Mouse (Mus musculus): ENCODE results near the gene Snx11. TPM values are rescaled to one million over a fixed set of nuclear protein-coding genes. Genes with fewer than 3 reads are reported as not detected.
"Not testable (repeated sequence)": the region's sequence is repeated elsewhere in the genome, so short reads cannot be mapped to it uniquely, and the experiment has no call there.

The Snx11 gene
- polyA plus RNA-seq, 1 experiment from 2014 or later, result 10.3 TPM

- peak overlapping the region; percentile 98 for H3K9ac ChIP-seq (ENCODE audit: low read length)
- peaks cover 6% of the 10 kb centered on the region for H3K4me1 ChIP-seq (ENCODE audit: control insufficient read depth, insufficient read depth, low read length)
- WGBS, result 9% methylated on average over 5 of the region's 5 CpGs
- ATAC-seq (ENCODE audit: insufficient number of reproducible peaks, low FRiP score, low TSS enrichment, low read depth), result no peak
- H3K36me3 ChIP-seq (ENCODE audit: control insufficient read depth, insufficient read depth, low read length), result no peaks in the 10 kb centered on the region
- H3K4me2 ChIP-seq (ENCODE audit: low read depth, severe bottlenecking), result peak overlapping the region; percentile 94
- no peaks in the 10 kb centered on the region for H3K27me3 ChIP-seq (ENCODE audit: control insufficient read depth, insufficient read depth, low read length)
- no peaks in the 10 kb centered on the region for H3K9me3 ChIP-seq (ENCODE audit: control insufficient read depth, low read length)
- no peak for DNase-seq (ENCODE audit: low spot score)
- H3K4me3 ChIP-seq (ENCODE audit: low read depth, low read length), result peak overlapping the region; percentile 91
- no peak overlapping the region for H3K27ac ChIP-seq (replicated peaks; ENCODE audit: low read depth, low read length)
Measured at GRCm38 (mm10) chr11:96789990-96790389, 12.6 kb upstream of the Snx11 start.

GRCm38 (mm10) chr11:96788871-96789795 lies 11.8 kb upstream of the Snx11 start, which contains the start of gene Cbx1:
Gene Cbx1, plus strand, starts transcription at chr11:96789127.
- Histone ChIP-seq H3K4me1 (ENCODE audit: control insufficient read depth, insufficient read depth, low read length) (peaks cover 6% of the 10 kb centered on the region), H3K9me3 (ENCODE audit: control insufficient read depth, low read length) (no peaks in the 10 kb centered on the region), H3K27ac (replicated peaks; ENCODE audit: low read depth, low read length) (peak within 1 kb of the TSS; percentile 96), H3K4me3 (ENCODE audit: low read depth, low read length) (peak within 1 kb of the TSS; percentile 91), H3K9ac (ENCODE audit: low read length) (peak within 1 kb of the TSS; percentile 98), H3K4me2 (ENCODE audit: low read depth, severe bottlenecking) (peak within 1 kb of the TSS; percentile 94), H3K36me3 (ENCODE audit: control insufficient read depth, insufficient read depth, low read length) (no peaks in the 10 kb centered on the region), H3K27me3 (ENCODE audit: control insufficient read depth, insufficient read depth, low read length) (no peaks in the 10 kb centered on the region)
- 1% methylated on average over 93 of the region's 93 CpGs for WGBS
- ATAC-seq (ENCODE audit: insufficient number of reproducible peaks, low FRiP score, low TSS enrichment, low read depth) (peak; percentile 95), DNase-seq (ENCODE audit: low spot score) (peak; percentile 94)

- peaks cover 6% of the 10 kb centered on the region for H3K4me1 ChIP-seq (ENCODE audit: control insufficient read depth, insufficient read depth, low read length)
- no peak overlapping the region for H3K4me3 ChIP-seq (ENCODE audit: low read depth, low read length)
- H3K9ac ChIP-seq (ENCODE audit: low read length), result no peak overlapping the region
- no peaks in the 10 kb centered on the region for H3K27me3 ChIP-seq (ENCODE audit: control insufficient read depth, insufficient read depth, low read length)
- no peak for ATAC-seq (ENCODE audit: insufficient number of reproducible peaks, low FRiP score, low TSS enrichment, low read depth)
- H3K36me3 ChIP-seq (ENCODE audit: control insufficient read depth, insufficient read depth, low read length), result no peaks in the 10 kb centered on the region
- WGBS, result 31% methylated on average over 9 of the region's 9 CpGs
- no peaks in the 10 kb centered on the region for H3K9me3 ChIP-seq (ENCODE audit: control insufficient read depth, low read length)
- no peak for DNase-seq (ENCODE audit: low spot score)
- no peak overlapping the region for H3K4me2 ChIP-seq (ENCODE audit: low read depth, severe bottlenecking)
- no peak overlapping the region for H3K27ac ChIP-seq (replicated peaks; ENCODE audit: low read depth, low read length)
Measured at GRCm38 (mm10) chr11:96786731-96787450, 9.5 kb upstream of the Snx11 start.

- not testable (repeated sequence) for H3K36me3 ChIP-seq (ENCODE audit: control insufficient read depth, insufficient read depth, low read length); H3K27me3 ChIP-seq (ENCODE audit: control insufficient read depth, insufficient read depth, low read length); H3K9me3 ChIP-seq (ENCODE audit: control insufficient read depth, low read length); H3K4me2 ChIP-seq (ENCODE audit: low read depth, severe bottlenecking); ATAC-seq (ENCODE audit: insufficient number of reproducible peaks, low FRiP score, low TSS enrichment, low read depth); H3K4me3 ChIP-seq (ENCODE audit: low read depth, low read length); H3K9ac ChIP-seq (ENCODE audit: low read length); H3K4me1 ChIP-seq (ENCODE audit: control insufficient read depth, insufficient read depth, low read length); H3K27ac ChIP-seq (replicated peaks; ENCODE audit: low read depth, low read length)
- 16% methylated on average over 7 of the region's 7 CpGs for WGBS
- DNase-seq (ENCODE audit: low spot score), result peak; percentile 89
Measured at GRCm38 (mm10) chr11:96784847-96785246, 7.5 kb upstream of the Snx11 start.

- no peak for DNase-seq (ENCODE audit: low spot score)
- 87% methylated on average over 2 of the region's 2 CpGs for WGBS
Measured at GRCm38 (mm10) chr11:96781425-96781824, 4.1 kb upstream of the Snx11 start.

GRCm38 (mm10) chr11:96780306-96780705 lies 2.9 kb upstream of the Snx11 start:
- ATAC-seq (ENCODE audit: insufficient number of reproducible peaks, low FRiP score, low TSS enrichment, low read depth), result no peak
- no peaks in the 10 kb centered on the region for H3K27me3 ChIP-seq (ENCODE audit: control insufficient read depth, insufficient read depth, low read length)
- H3K9me3 ChIP-seq (ENCODE audit: control insufficient read depth, low read length), result no peaks in the 10 kb centered on the region
- H3K4me1 ChIP-seq (ENCODE audit: control insufficient read depth, insufficient read depth, low read length), result peaks cover 5% of the 10 kb centered on the region; the same call in 1 of the 2 replicates
- no peak overlapping the region for H3K27ac ChIP-seq (replicated peaks; ENCODE audit: low read depth, low read length)
- no peak overlapping the region for H3K4me3 ChIP-seq (ENCODE audit: low read depth, low read length)
- no peak overlapping the region for H3K9ac ChIP-seq (ENCODE audit: low read length)
- 73% methylated on average over 5 of the region's 5 CpGs for WGBS
- H3K4me2 ChIP-seq (ENCODE audit: low read depth, severe bottlenecking), result no peak overlapping the region
- H3K36me3 ChIP-seq (ENCODE audit: control insufficient read depth, insufficient read depth, low read length), result no peaks in the 10 kb centered on the region
- DNase-seq (ENCODE audit: low spot score), result no peak

More at GRCm38 (mm10) chr11:96781425-96781824, 4.1 kb upstream of the Snx11 start:
- Histone ChIP-seq H3K9ac (ENCODE audit: low read length) (no peak overlapping the region), H3K27me3 (ENCODE audit: control insufficient read depth, insufficient read depth, low read length) (no peaks in the 10 kb centered on the region), H3K4me3 (ENCODE audit: low read depth, low read length) (no peak overlapping the region), H3K9me3 (ENCODE audit: control insufficient read depth, low read length) (no peaks in the 10 kb centered on the region), H3K4me1 (ENCODE audit: control insufficient read depth, insufficient read depth, low read length) (peaks cover 3% of the 10 kb centered on the region), H3K4me2 (ENCODE audit: low read depth, severe bottlenecking) (no peak overlapping the region), H3K36me3 (ENCODE audit: control insufficient read depth, insufficient read depth, low read length) (no peaks in the 10 kb centered on the region), H3K27ac (replicated peaks; ENCODE audit: low read depth, low read length) (no peak overlapping the region)
- ATAC-seq (ENCODE audit: insufficient number of reproducible peaks, low FRiP score, low TSS enrichment, low read depth), result no peak

- peak overlapping the region; percentile 65 for H3K4me3 ChIP-seq (ENCODE audit: low read depth, low read length)
- WGBS, result 67% methylated on average over 10 of the region's 10 CpGs
- not testable (repeated sequence) for H3K27me3 ChIP-seq (ENCODE audit: control insufficient read depth, insufficient read depth, low read length); ATAC-seq (ENCODE audit: insufficient number of reproducible peaks, low FRiP score, low TSS enrichment, low read depth); H3K36me3 ChIP-seq (ENCODE audit: control insufficient read depth, insufficient read depth, low read length); H3K27ac ChIP-seq (replicated peaks; ENCODE audit: low read depth, low read length); H3K4me1 ChIP-seq (ENCODE audit: control insufficient read depth, insufficient read depth, low read length); DNase-seq (ENCODE audit: low spot score); H3K9ac ChIP-seq (ENCODE audit: low read length); H3K9me3 ChIP-seq (ENCODE audit: control insufficient read depth, low read length)
- H3K4me2 ChIP-seq (ENCODE audit: low read depth, severe bottlenecking), result peak overlapping the region; percentile 74; the same call in 1 of the 2 replicates
Measured at GRCm38 (mm10) chr11:96778061-96778627, 785 bp upstream of the Snx11 start.

- Histone ChIP-seq H3K4me3 (ENCODE audit: low read depth, low read length) (no peak overlapping the region), H3K27me3 (ENCODE audit: control insufficient read depth, insufficient read depth, low read length) (no peaks in the 10 kb centered on the region), H3K4me1 (ENCODE audit: control insufficient read depth, insufficient read depth, low read length) (peaks cover 5% of the 10 kb centered on the region; the same call in 1 of the 2 replicates), H3K4me2 (ENCODE audit: low read depth, severe bottlenecking) (peak overlapping the region; percentile 74), H3K9ac (ENCODE audit: low read length) (no peak overlapping the region), H3K36me3 (ENCODE audit: control insufficient read depth, insufficient read depth, low read length) (peaks cover 5% of the 10 kb centered on the region; the same call in 1 of the 2 replicates), H3K9me3 (ENCODE audit: control insufficient read depth, low read length) (no peaks in the 10 kb centered on the region), H3K27ac (replicated peaks; ENCODE audit: low read depth, low read length) (no peak overlapping the region)
- DNase-seq (ENCODE audit: low spot score) (no peak), ATAC-seq (ENCODE audit: insufficient number of reproducible peaks, low FRiP score, low TSS enrichment, low read depth) (no peak)
- WGBS, result 41% methylated on average over 3 of the region's 3 CpGs
Measured at GRCm38 (mm10) chr11:96776068-96776467, 1.3 kb downstream of the Snx11 start.

Measured in limb, embryonic 11.5 days (tissue).